Mouse (Mus musculus): Measurements from ENCODE around the gene Polr1c.

GRCm38 (mm10) chr17:46255147-46255546 lies 7.3 kb upstream of the Polr1c start:
- TF ChIP-seq POLR2A (IDR thresholded peaks at IDR 0.05; ENCODE audit: insufficient read length, low read depth): no peak
- no peak for TF ChIP-seq USF1 (IDR thresholded peaks at IDR 0.05; ENCODE audit: low read depth)
- TF ChIP-seq TCF12 (IDR thresholded peaks at IDR 0.05; ENCODE audit: insufficient read depth, poor library complexity, severe bottlenecking): no peak
- no peak for TF ChIP-seq REST (IDR thresholded peaks at IDR 0.05; ENCODE audit: insufficient read depth, insufficient read length)
- no peak for TF ChIP-seq CEBPB (IDR thresholded peaks at IDR 0.05; ENCODE audit: insufficient read depth, poor library complexity, severe bottlenecking)
- TF ChIP-seq POLR2AphosphoS2 (IDR thresholded peaks at IDR 0.05; ENCODE audit: insufficient read length, low read depth): no peak
- no peak for TF ChIP-seq MAX (IDR thresholded peaks at IDR 0.05; ENCODE audit: low read depth)
- TF ChIP-seq E2F4 (IDR thresholded peaks at IDR 0.05; ENCODE audit: insufficient read depth): no peak
- TF ChIP-seq MYOG (IDR thresholded peaks at IDR 0.05; ENCODE audit: control insufficient read depth in 1 of 3, insufficient read depth in 1 of 3, insufficient read length in 2 of 3, low read depth in 2 of 3): no peak
- no peak for TF ChIP-seq SRF (IDR thresholded peaks at IDR 0.05; ENCODE audit: control insufficient read depth, insufficient read length, low read depth)
- no peak for TF ChIP-seq MYOD1 (IDR thresholded peaks at IDR 0.05; ENCODE audit: control insufficient read depth in 1 of 3, insufficient read length in 2 of 3, low read depth in 2 of 3)

Measured in myocyte (in vitro differentiated cells).